Mouse (Mus musculus): ENCODE data around the gene Gm45062. TPM values are rescaled to one million over a fixed set of nuclear protein-coding genes. Genes with fewer than 3 reads are reported as not detected.

Gene Gm45062
- polyA plus RNA-seq, 1 experiment from 2014 or later = 1.4 TPM

Other genes starting within 250 kb of the Gm45062 start
- gene Col28a1, start 66.8 kb upstream of the Gm45062 start, polyA plus RNA-seq (2016; fragmentation: Nextera tagmentation; extraction: Ambion mirVana) = 0.05 and 0.06 TPM in 2 replicates
- gene Mios, start 50.2 kb upstream of the Gm45062 start, polyA plus RNA-seq (2016; fragmentation: Nextera tagmentation; extraction: Ambion mirVana) = 23.3 and 24.4 TPM in 2 replicates
- 144 and 147 TPM in 2 replicates for gene Rpa3, start 277 bp upstream of the Gm45062 start, polyA plus RNA-seq (2016; fragmentation: Nextera tagmentation; extraction: Ambion mirVana)
- gene Umad1, start 162 bp upstream of the Gm45062 start, polyA plus RNA-seq (2016; fragmentation: Nextera tagmentation; extraction: Ambion mirVana) = 17.2 and 17.4 TPM in 2 replicates

Measured in liver, embryonic 12.5 days (tissue).